Mouse (Mus musculus): ENCODE results near the gene Muc5b. TPM values are rescaled to one million over a fixed set of nuclear protein-coding genes. Genes with fewer than 3 reads are reported as not detected.

Gene Muc5b
- polyA plus RNA-seq, 1 experiment from 2014 or later = 0.01 TPM

- H3K27ac ChIP-seq = no peak overlapping the region
- H3K36me3 ChIP-seq (replicated peaks) = no peaks in the 10 kb centered on the region
- WGBS = 89% methylated on average over 7 of the region's 7 CpGs
- H3K9me3 ChIP-seq = no peaks in the 10 kb centered on the region
- no peak for DNase-seq (ENCODE audit: extremely low spot score, low spot score)
- no peaks in the 10 kb centered on the region for H3K4me1 ChIP-seq
- H3K27me3 ChIP-seq (ENCODE audit: poor library complexity, severe bottlenecking) = no peaks in the 10 kb centered on the region
- no peak overlapping the region for H3K4me3 ChIP-seq
These were observed 2.9 kb upstream of the Muc5b start for GRCm38 (mm10) chr7:141835941-141836340.

GRCm38 (mm10) chr7:141836423-141836822, 2.4 kb upstream of the Muc5b start:
- WGBS = 81% methylated on average over 8 of the region's 8 CpGs
- Histone ChIP-seq H3K4me1 (no peaks in the 10 kb centered on the region), H3K9me3 (no peaks in the 10 kb centered on the region), H3K27me3 (ENCODE audit: poor library complexity, severe bottlenecking) (no peaks in the 10 kb centered on the region), H3K4me3 (no peak overlapping the region), H3K36me3 (replicated peaks) (no peaks in the 10 kb centered on the region), H3K27ac (no peak overlapping the region)
- no peak for DNase-seq (ENCODE audit: extremely low spot score, low spot score)

DNA sequence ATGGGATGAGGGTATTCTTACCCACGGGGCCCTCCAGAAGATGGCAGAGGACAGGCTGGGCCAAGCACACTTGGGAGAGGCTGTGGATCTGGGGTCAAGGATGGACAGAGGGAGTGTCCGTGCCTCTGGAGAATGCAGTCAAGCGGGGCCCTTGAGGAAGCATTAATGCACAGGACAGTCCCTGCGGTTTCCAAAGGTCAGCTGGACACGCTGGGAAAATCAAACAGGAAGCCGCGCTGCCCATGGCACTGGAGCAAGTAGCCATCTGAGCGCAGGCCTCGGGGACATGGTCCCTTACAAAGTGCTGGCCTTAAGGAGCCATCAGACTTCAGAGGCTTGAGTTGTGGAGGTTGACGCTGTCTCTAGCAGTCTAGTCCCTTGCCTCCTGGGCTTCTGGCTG, 1.5 kb downstream of the Muc5b start:
- Histone ChIP-seq H3K4me3 (no peak overlapping the region), H3K27me3 (ENCODE audit: poor library complexity, severe bottlenecking) (no peaks in the 10 kb centered on the region), H3K36me3 (replicated peaks) (no peaks in the 10 kb centered on the region), H3K27ac (no peak overlapping the region), H3K9me3 (no peaks in the 10 kb centered on the region), H3K4me1 (no peaks in the 10 kb centered on the region)
- 88% methylated on average over 10 of the region's 10 CpGs for WGBS
- DNase-seq (ENCODE audit: extremely low spot score, low spot score) = no peak

DNA sequence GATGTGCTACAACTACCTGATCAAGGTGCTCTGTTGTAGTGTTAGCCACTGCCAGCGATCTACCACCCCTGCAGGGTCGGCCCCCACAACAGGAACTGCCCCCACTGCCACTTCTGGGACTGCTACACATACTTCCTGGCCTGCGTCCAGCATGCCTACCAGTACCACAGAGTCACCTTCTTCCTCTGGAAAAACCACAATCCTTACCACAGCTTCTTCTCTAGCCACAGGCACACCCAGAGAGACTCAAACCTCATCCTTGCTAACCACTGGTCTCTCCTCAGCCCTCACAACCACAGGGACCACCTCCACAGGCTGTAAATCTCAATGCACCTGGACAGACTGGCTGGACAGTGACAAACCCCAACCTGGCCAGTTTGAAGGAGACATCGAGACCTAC, 22.2 kb downstream of the Muc5b start:
- no peak overlapping the region for H3K27ac ChIP-seq
- no peaks in the 10 kb centered on the region for H3K36me3 ChIP-seq (replicated peaks)
- 84% methylated on average over 4 of the region's 4 CpGs for WGBS
- no peaks in the 10 kb centered on the region for H3K27me3 ChIP-seq (ENCODE audit: poor library complexity, severe bottlenecking)
- no peaks in the 10 kb centered on the region for H3K9me3 ChIP-seq
- no peaks in the 10 kb centered on the region for H3K4me1 ChIP-seq
- no peak overlapping the region for H3K4me3 ChIP-seq
- DNase-seq (ENCODE audit: extremely low spot score, low spot score) = no peak

DNA sequence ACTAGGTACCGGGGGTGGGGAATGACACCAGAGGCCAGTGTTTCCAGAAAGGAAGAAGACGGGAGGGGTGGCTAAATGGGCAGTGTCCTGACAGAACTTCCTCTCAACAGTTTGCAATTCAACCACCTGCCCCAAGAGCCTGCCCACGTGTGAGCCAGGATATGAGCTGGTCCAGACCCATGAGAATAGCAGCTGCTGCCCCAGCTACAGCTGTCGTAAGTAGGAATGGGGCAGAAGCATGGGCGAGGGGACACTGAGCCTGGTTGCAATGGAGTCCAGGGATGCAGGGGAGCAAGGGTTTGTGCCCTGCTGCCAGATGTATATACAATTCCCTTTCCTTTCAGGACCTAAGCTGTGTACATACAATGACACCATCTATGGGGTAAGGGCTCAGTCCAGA, 30.8 kb downstream of the Muc5b start:
- Histone ChIP-seq H3K4me3 (no peak overlapping the region), H3K27me3 (ENCODE audit: poor library complexity, severe bottlenecking) (no peaks in the 10 kb centered on the region), H3K27ac (no peak overlapping the region), H3K4me1 (no peaks in the 10 kb centered on the region), H3K36me3 (replicated peaks) (peaks cover 27% of the 10 kb centered on the region), H3K9me3 (no peaks in the 10 kb centered on the region)
- WGBS = 83% methylated on average over 5 of the region's 5 CpGs
- DNase-seq (ENCODE audit: extremely low spot score, low spot score) = no peak

GRCm38 (mm10) chr7:141870553-141870952, 31.7 kb downstream of the Muc5b start:
- H3K4me3 ChIP-seq = no peak overlapping the region
- DNase-seq (ENCODE audit: extremely low spot score, low spot score) = no peak
- H3K27me3 ChIP-seq (ENCODE audit: poor library complexity, severe bottlenecking) = no peaks in the 10 kb centered on the region
- 88% methylated on average over 5 of the region's 5 CpGs for WGBS
- H3K9me3 ChIP-seq = no peaks in the 10 kb centered on the region
- H3K4me1 ChIP-seq = no peaks in the 10 kb centered on the region
- H3K27ac ChIP-seq = no peak overlapping the region
- peaks cover 30% of the 10 kb centered on the region for H3K36me3 ChIP-seq (replicated peaks)

GRCm38 (mm10) chr7:141874891-141875290, 36.0 kb downstream of the Muc5b start:
- H3K36me3 ChIP-seq (replicated peaks) = peaks cover 42% of the 10 kb centered on the region
- no peak for DNase-seq (ENCODE audit: extremely low spot score, low spot score)
- no peak overlapping the region for H3K4me3 ChIP-seq
- H3K4me1 ChIP-seq = no peaks in the 10 kb centered on the region
- H3K27ac ChIP-seq = no peak overlapping the region
- H3K9me3 ChIP-seq = no peaks in the 10 kb centered on the region
- no peaks in the 10 kb centered on the region for H3K27me3 ChIP-seq (ENCODE audit: poor library complexity, severe bottlenecking)
- 85% methylated on average over 5 of the region's 5 CpGs for WGBS

- no peak for DNase-seq (ENCODE audit: extremely low spot score, low spot score)
- Histone ChIP-seq H3K9me3 (no peaks in the 10 kb centered on the region), H3K4me3 (no peak overlapping the region), H3K4me1 (no peaks in the 10 kb centered on the region), H3K27me3 (ENCODE audit: poor library complexity, severe bottlenecking) (no peaks in the 10 kb centered on the region), H3K27ac (no peak overlapping the region), H3K36me3 (replicated peaks) (peaks cover 60% of the 10 kb centered on the region)
- 88% methylated on average over 2 of the region's 2 CpGs for WGBS
These were observed 39.9 kb downstream of the Muc5b start for GRCm38 (mm10) chr7:141878813-141879212.

DNA sequence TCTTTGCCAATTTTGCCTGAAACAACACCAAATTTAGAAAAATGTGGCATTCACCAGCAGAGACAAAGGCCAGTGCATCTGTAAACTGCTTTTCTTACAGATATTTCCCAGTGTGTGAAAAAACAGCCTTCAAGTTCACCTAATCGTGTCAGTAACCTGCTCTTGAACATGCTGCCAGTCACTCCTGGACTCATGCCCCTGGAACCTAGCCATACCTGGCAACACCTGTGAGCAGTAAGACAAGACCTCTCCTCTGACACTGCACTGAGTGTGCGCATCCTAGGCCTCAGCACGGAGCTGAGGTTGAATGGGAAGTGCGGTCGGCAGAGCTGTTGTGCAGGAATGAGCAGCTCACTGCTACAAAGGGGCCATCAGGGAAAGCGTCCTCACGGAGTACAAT, 53.3 kb downstream of the Muc5b start:
- Histone ChIP-seq H3K36me3 (replicated peaks) (peaks cover 74% of the 10 kb centered on the region), H3K4me1 (no peaks in the 10 kb centered on the region), H3K9me3 (no peaks in the 10 kb centered on the region), H3K27me3 (ENCODE audit: poor library complexity, severe bottlenecking) (no peaks in the 10 kb centered on the region), H3K4me3 (no peak overlapping the region), H3K27ac (no peak overlapping the region)
- WGBS = 96% methylated on average over 7 of the region's 7 CpGs
- DNase-seq (ENCODE audit: extremely low spot score, low spot score) = no peak

DNA sequence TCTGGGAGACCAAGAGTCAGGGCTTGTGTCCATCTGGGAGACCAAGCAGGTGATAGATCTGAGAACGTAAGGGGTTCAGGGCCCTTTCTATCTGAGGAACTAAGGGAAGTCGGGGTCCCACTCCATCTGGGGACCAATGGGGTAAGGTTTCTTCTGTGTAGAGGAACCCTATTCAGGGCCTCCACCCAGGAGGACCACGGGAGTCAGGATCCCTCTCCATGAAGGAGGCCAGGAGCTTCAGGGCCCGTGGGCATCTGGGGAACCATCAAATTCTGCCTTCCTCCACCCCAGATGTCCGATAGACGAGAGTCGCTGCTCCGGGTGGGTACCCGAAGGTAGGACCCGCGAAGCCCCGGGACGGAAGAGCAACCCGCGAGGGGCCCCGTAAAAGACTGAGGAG, 63.0 kb downstream of the Muc5b start:
- peaks cover 11% of the 10 kb centered on the region for H3K27me3 ChIP-seq (ENCODE audit: poor library complexity, severe bottlenecking)
- peak overlapping the region; percentile 90 for H3K4me3 ChIP-seq
- no peaks in the 10 kb centered on the region; the same call in 1 of the 2 replicates for H3K36me3 ChIP-seq (replicated peaks)
- peaks cover 29% of the 10 kb centered on the region for H3K4me1 ChIP-seq
- DNase-seq (ENCODE audit: extremely low spot score, low spot score) = no peak
- WGBS = 1% methylated on average over 16 of the region's 16 CpGs
- no peaks in the 10 kb centered on the region for H3K9me3 ChIP-seq
- H3K27ac ChIP-seq = peak overlapping the region; percentile 92

GRCm38 (mm10) chr7:141902269-141902729, 63.4 kb downstream of the Muc5b start:
- peaks cover 11% of the 10 kb centered on the region for H3K27me3 ChIP-seq (ENCODE audit: poor library complexity, severe bottlenecking)
- H3K4me1 ChIP-seq = peaks cover 29% of the 10 kb centered on the region
- H3K4me3 ChIP-seq = peak overlapping the region; percentile 90
- no peaks in the 10 kb centered on the region for H3K9me3 ChIP-seq
- under 1% methylated on average over 44 of the region's 44 CpGs for WGBS
- H3K27ac ChIP-seq = peak overlapping the region; percentile 92
- peak; percentile 100 for DNase-seq (ENCODE audit: extremely low spot score, low spot score)
- no peaks in the 10 kb centered on the region; the same call in 1 of the 2 replicates for H3K36me3 ChIP-seq (replicated peaks)

- Histone ChIP-seq H3K9me3 (no peaks in the 10 kb centered on the region), H3K27me3 (ENCODE audit: poor library complexity, severe bottlenecking) (peaks cover 11% of the 10 kb centered on the region), H3K4me1 (peaks cover 29% of the 10 kb centered on the region), H3K27ac (peak overlapping the region; percentile 92), H3K4me3 (peak overlapping the region; percentile 90), H3K36me3 (replicated peaks) (no peaks in the 10 kb centered on the region)
- no peak for DNase-seq (ENCODE audit: extremely low spot score, low spot score)
- WGBS = 65% methylated on average over 4 of the region's 4 CpGs
These were observed 63.9 kb downstream of the Muc5b start for GRCm38 (mm10) chr7:141902791-141903190.

GRCm38 (mm10) chr7:141908591-141908990, 69.7 kb downstream of the Muc5b start:
- no peak for DNase-seq (ENCODE audit: extremely low spot score, low spot score)
- Histone ChIP-seq H3K9me3 (no peaks in the 10 kb centered on the region), H3K27ac (no peak overlapping the region), H3K4me3 (no peak overlapping the region), H3K27me3 (ENCODE audit: poor library complexity, severe bottlenecking) (peaks cover 17% of the 10 kb centered on the region), H3K4me1 (peaks cover 19% of the 10 kb centered on the region; the same call in 1 of the 2 replicates), H3K36me3 (replicated peaks) (no peaks in the 10 kb centered on the region)
- WGBS = 84% methylated on average over 6 of the region's 6 CpGs

DNA sequence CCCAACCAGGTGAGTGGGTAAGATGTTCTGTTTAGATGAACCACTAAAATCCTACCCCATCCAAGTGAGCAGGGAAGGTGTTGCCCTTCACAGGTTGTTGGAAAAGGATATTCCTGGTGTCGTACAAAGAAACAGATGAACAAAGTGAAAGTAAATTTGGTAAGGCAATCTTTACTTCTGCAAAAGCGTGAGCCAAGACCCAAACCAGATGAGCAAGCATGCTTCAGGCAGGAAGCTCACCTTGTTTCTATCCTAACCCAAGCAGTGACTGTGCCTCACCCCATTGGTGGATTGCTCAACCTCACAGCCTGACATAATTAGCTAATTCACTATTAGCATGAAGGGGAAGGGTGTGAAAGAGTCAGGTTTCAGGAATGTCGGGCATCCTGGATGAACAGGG, 72.4 kb downstream of the Muc5b start:
- WGBS = 64% methylated on average over 3 of the region's 3 CpGs
- no peak for DNase-seq (ENCODE audit: extremely low spot score, low spot score)
- H3K27me3 ChIP-seq (ENCODE audit: poor library complexity, severe bottlenecking) = 0 out of 2 replicates have a peak, but pooled peaks cover 6% of the 10 kb centered on the region
- H3K9me3 ChIP-seq = no peaks in the 10 kb centered on the region
- H3K4me3 ChIP-seq = no peak overlapping the region
- H3K36me3 ChIP-seq (replicated peaks) = no peaks in the 10 kb centered on the region
- H3K4me1 ChIP-seq = peaks cover 19% of the 10 kb centered on the region; the same call in 1 of the 2 replicates
- H3K27ac ChIP-seq = no peak overlapping the region
